Mouse (Mus musculus): ENCODE measurements around the gene Leprot.

Leprot gene

GRCm38 (mm10) chr4:101694529-101694928 is 47.0 kb downstream of the Leprot start:
- Histone ChIP-seq H3K9me3 (ENCODE audit: low read length) (no peaks in the 10 kb centered on the region), H3K4me1 (replicated peaks; ENCODE audit: low read depth, low read length) (no peaks in the 10 kb centered on the region), H3K27me3 (ENCODE audit: insufficient read depth, low read length) (no peaks in the 10 kb centered on the region), H3K4me3 (replicated peaks; ENCODE audit: low read length) (no peak overlapping the region), H3K36me3 (ENCODE audit: insufficient read depth, low read length) (no peaks in the 10 kb centered on the region)
- no peak for TF ChIP-seq POU5F1 (IDR thresholded peaks at IDR 0.05; ENCODE audit: borderline replicate concordance, low read length)
- no peak for TF ChIP-seq CTCF (conservative IDR thresholded peaks at IDR 0.05; ENCODE audit: low read length)
- TF ChIP-seq NANOG (IDR thresholded peaks at IDR 0.05; ENCODE audit: borderline replicate concordance, low read length) = no peak

GRCm38 (mm10) chr4:101697236-101697635 is 49.7 kb downstream of the Leprot start:
- H3K36me3 ChIP-seq (ENCODE audit: insufficient read depth, low read length) = no peaks in the 10 kb centered on the region
- H3K27me3 ChIP-seq (ENCODE audit: insufficient read depth, low read length) = no peaks in the 10 kb centered on the region
- H3K9me3 ChIP-seq (ENCODE audit: low read length) = no peaks in the 10 kb centered on the region
- no peaks in the 10 kb centered on the region for H3K4me1 ChIP-seq (replicated peaks; ENCODE audit: low read depth, low read length)
- H3K4me3 ChIP-seq (replicated peaks; ENCODE audit: low read length) = no peak overlapping the region
- TF ChIP-seq NANOG (IDR thresholded peaks at IDR 0.05; ENCODE audit: borderline replicate concordance, low read length) = no peak
- no peak for TF ChIP-seq POU5F1 (IDR thresholded peaks at IDR 0.05; ENCODE audit: borderline replicate concordance, low read length)
- TF ChIP-seq CTCF (conservative IDR thresholded peaks at IDR 0.05; ENCODE audit: low read length) = no peak

- no peaks in the 10 kb centered on the region for H3K36me3 ChIP-seq (ENCODE audit: insufficient read depth, low read length)
- H3K9me3 ChIP-seq (ENCODE audit: low read length) = no peaks in the 10 kb centered on the region
- no peak overlapping the region for H3K4me3 ChIP-seq (replicated peaks; ENCODE audit: low read length)
- no peaks in the 10 kb centered on the region for H3K4me1 ChIP-seq (replicated peaks; ENCODE audit: low read depth, low read length)
- TF ChIP-seq NANOG (IDR thresholded peaks at IDR 0.05; ENCODE audit: borderline replicate concordance, low read length) = no peak
- TF ChIP-seq CTCF (conservative IDR thresholded peaks at IDR 0.05; ENCODE audit: low read length) = no peak
- TF ChIP-seq POU5F1 (IDR thresholded peaks at IDR 0.05; ENCODE audit: borderline replicate concordance, low read length) = no peak
- H3K27me3 ChIP-seq (ENCODE audit: insufficient read depth, low read length) = no peaks in the 10 kb centered on the region
Measured at GRCm38 (mm10) chr4:101699423-101699822, 51.9 kb downstream of the Leprot start.

GRCm38 (mm10) chr4:101700892-101701640 is 53.5 kb downstream of the Leprot start:
- TF ChIP-seq POU5F1 (IDR thresholded peaks at IDR 0.05; ENCODE audit: borderline replicate concordance, low read length) = no peak
- no peak for TF ChIP-seq NANOG (IDR thresholded peaks at IDR 0.05; ENCODE audit: borderline replicate concordance, low read length)
- no peak for TF ChIP-seq CTCF (conservative IDR thresholded peaks at IDR 0.05; ENCODE audit: low read length)
- H3K27me3 ChIP-seq (ENCODE audit: insufficient read depth, low read length) = no peaks in the 10 kb centered on the region
- no peak overlapping the region for H3K4me3 ChIP-seq (replicated peaks; ENCODE audit: low read length)
- H3K36me3 ChIP-seq (ENCODE audit: insufficient read depth, low read length) = no peaks in the 10 kb centered on the region
- no peaks in the 10 kb centered on the region for H3K9me3 ChIP-seq (ENCODE audit: low read length)
- H3K4me1 ChIP-seq (replicated peaks; ENCODE audit: low read depth, low read length) = no peaks in the 10 kb centered on the region

- no peaks in the 10 kb centered on the region for H3K4me1 ChIP-seq (replicated peaks; ENCODE audit: low read depth, low read length)
- no peaks in the 10 kb centered on the region for H3K36me3 ChIP-seq (ENCODE audit: insufficient read depth, low read length)
- no peak for TF ChIP-seq CTCF (conservative IDR thresholded peaks at IDR 0.05; ENCODE audit: low read length)
- H3K27me3 ChIP-seq (ENCODE audit: insufficient read depth, low read length) = no peaks in the 10 kb centered on the region
- no peak overlapping the region for H3K4me3 ChIP-seq (replicated peaks; ENCODE audit: low read length)
- no peaks in the 10 kb centered on the region for H3K9me3 ChIP-seq (ENCODE audit: low read length)
Measured at GRCm38 (mm10) chr4:101705325-101705724, 57.8 kb downstream of the Leprot start.

GRCm38 (mm10) chr4:101707234-101707633 is 59.7 kb downstream of the Leprot start:
- TF ChIP-seq NANOG (IDR thresholded peaks at IDR 0.05; ENCODE audit: borderline replicate concordance, low read length) (no peak), POU5F1 (IDR thresholded peaks at IDR 0.05; ENCODE audit: borderline replicate concordance, low read length) (no peak)
- H3K27me3 ChIP-seq (ENCODE audit: insufficient read depth, low read length) = 0 out of 2 replicates have a peak, but pooled peaks cover 2% of the 10 kb centered on the region
- H3K4me1 ChIP-seq (replicated peaks; ENCODE audit: low read depth, low read length) = no peaks in the 10 kb centered on the region
- no peaks in the 10 kb centered on the region for H3K36me3 ChIP-seq (ENCODE audit: insufficient read depth, low read length)
- H3K9me3 ChIP-seq (ENCODE audit: low read length) = no peaks in the 10 kb centered on the region
- H3K4me3 ChIP-seq (replicated peaks; ENCODE audit: low read length) = no peak overlapping the region

GRCm38 (mm10) chr4:101707953-101708352 is 60.4 kb downstream of the Leprot start:
- Histone ChIP-seq H3K36me3 (ENCODE audit: insufficient read depth, low read length) (no peaks in the 10 kb centered on the region), H3K4me1 (replicated peaks; ENCODE audit: low read depth, low read length) (no peaks in the 10 kb centered on the region), H3K4me3 (replicated peaks; ENCODE audit: low read length) (no peak overlapping the region)

More at GRCm38 (mm10) chr4:101707953-101708352, 60.4 kb downstream of the Leprot start:
- Histone ChIP-seq H3K9me3 (ENCODE audit: low read length) (no peaks in the 10 kb centered on the region), H3K27me3 (ENCODE audit: insufficient read depth, low read length) (0 out of 2 replicates have a peak, but pooled peaks cover 3% of the 10 kb centered on the region)
- no peak for TF ChIP-seq POU5F1 (IDR thresholded peaks at IDR 0.05; ENCODE audit: borderline replicate concordance, low read length)
- no peak for TF ChIP-seq CTCF (conservative IDR thresholded peaks at IDR 0.05; ENCODE audit: low read length)
- TF ChIP-seq NANOG (IDR thresholded peaks at IDR 0.05; ENCODE audit: borderline replicate concordance, low read length) = no peak
